Mouse (Mus musculus) kidney, adult 2 months (tissue): Measurements from ENCODE around the gene Astn2.

Source experiments
- CTCF ChIP-seq: fragments of 200-500 bp; conservative IDR thresholded peaks from 2 replicates; pipeline ENCODE4 v1.5.1; 2011; ENCODE audit warnings: low read depth, mild to moderate bottlenecking, control low read depth, low read length, moderate library complexity, mixed read lengths; ENCODE audit not compliant: insufficient read depth, insufficient read length
- POLR2A ChIP-seq: fragments of 200-500 bp; IDR thresholded peaks from one replicate; pipeline ENCODE4 v1.6.1; 2011; ENCODE audit warnings: low read depth, low read length, control low read depth

GRCm38 (mm10) chr4:66378586-66378985 is 25.8 kb downstream of the Astn2 start:
- no peak for TF ChIP-seq CTCF
- no peak for TF ChIP-seq POLR2A
